Mouse (Mus musculus): Measurements from ENCODE around the gene Gm10803. TPM values are rescaled to one million over a fixed set of nuclear protein-coding genes. Genes with fewer than 3 reads are reported as not detected.

Gm10803 gene
- polyA plus RNA-seq, 1 experiment from 2014 or later: not detected

GRCm38 (mm10) chr2:93613020-93613419 is 52.7 kb downstream of the Gm10803 start:
- ATAC-seq (ENCODE audit: insufficient read depth): no peak
- no peaks in the 10 kb centered on the region for H3K36me3 ChIP-seq (ENCODE audit: insufficient read depth)
- WGBS: 78% methylated on average over 7 of the region's 7 CpGs
- DNase-seq: no peak
- H3K9ac ChIP-seq: no peak overlapping the region
- TF ChIP-seq CTCF (IDR thresholded peaks at IDR 0.05; ENCODE audit: low read depth): no peak
- H3K27ac ChIP-seq (ENCODE audit: low read depth): no peak overlapping the region
- no peak overlapping the region for H3K4me2 ChIP-seq
- H3K4me1 ChIP-seq (ENCODE audit: insufficient read depth): peaks cover 6% of the 10 kb centered on the region; the same call in 1 of the 2 replicates
- H3K9me3 ChIP-seq (ENCODE audit: low read depth, low read length): no peaks in the 10 kb centered on the region
- no peaks in the 10 kb centered on the region for H3K27me3 ChIP-seq (ENCODE audit: insufficient read depth, low read length)
- no peak overlapping the region for H3K4me3 ChIP-seq (ENCODE audit: low read depth, low read length)

Other genes starting within 250 kb of the Gm10803 start
- gene Tspan18, start 226.1 kb upstream of the Gm10803 start, polyA plus RNA-seq (2014; fragmentation: Nextera tagmentation; extraction: Ambion mirVana): 36.8 and 39.9 TPM in 2 replicates
- gene Cd82, start 97.4 kb upstream of the Gm10803 start, polyA plus RNA-seq (2014; fragmentation: Nextera tagmentation; extraction: Ambion mirVana): 21.7 and 22.2 TPM in 2 replicates
- 0.11 and 0.18 TPM in 2 replicates for gene Alx4, start 81.8 kb downstream of the Gm10803 start, polyA plus RNA-seq (2014; fragmentation: Nextera tagmentation; extraction: Ambion mirVana)

Measured in lung, embryonic 14.5 days (tissue).